Mouse (Mus musculus) heart, adult 11 months (tissue): ENCODE measurements around the gene Abhd16a.
"Not testable (repeated sequence)": the region's sequence is repeated elsewhere in the genome, so short reads cannot be mapped to it uniquely, and the experiment has no call there.

ENCODE experiments used
- DNase-seq: peaks from one replicate; pipeline ENCODE4 v3.0.0; 2022

Abhd16a gene

GRCm38 (mm10) chr17:35123287-35123686 is 34.2 kb downstream of the Abhd16a start:
- peak; percentile 91 for DNase-seq

DNA sequence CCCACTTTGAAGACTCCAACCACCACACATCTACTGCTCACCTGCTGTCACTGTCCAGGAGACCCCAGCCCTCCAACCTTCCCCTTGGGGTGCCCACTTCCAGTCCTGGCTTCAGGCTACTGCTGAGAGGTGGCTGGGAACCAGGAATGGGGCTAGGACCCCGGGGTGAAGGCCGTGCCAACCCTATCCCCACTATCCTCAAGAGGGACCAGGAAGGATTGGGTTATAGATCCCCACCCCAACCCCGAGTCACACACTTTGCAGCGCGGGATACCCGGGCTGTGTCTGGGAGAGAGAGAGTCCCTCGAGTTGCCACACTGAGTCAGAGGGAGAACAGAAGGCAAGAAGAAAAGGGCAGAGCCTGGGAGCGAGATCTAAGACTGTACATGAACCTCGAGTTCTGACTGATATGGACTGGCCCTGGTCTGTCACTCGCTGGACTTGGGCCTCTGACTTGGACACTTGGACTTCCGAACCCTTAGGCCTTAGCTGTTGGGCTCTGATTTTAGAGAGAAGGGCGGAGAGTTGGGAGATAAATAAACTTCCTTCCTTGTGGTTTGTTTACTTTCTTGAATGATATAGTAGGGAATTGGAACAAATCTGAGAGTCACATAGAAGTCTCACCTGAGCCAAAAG is 35.3 kb downstream of the Abhd16a start:
- not testable (repeated sequence) for DNase-seq

DNA sequence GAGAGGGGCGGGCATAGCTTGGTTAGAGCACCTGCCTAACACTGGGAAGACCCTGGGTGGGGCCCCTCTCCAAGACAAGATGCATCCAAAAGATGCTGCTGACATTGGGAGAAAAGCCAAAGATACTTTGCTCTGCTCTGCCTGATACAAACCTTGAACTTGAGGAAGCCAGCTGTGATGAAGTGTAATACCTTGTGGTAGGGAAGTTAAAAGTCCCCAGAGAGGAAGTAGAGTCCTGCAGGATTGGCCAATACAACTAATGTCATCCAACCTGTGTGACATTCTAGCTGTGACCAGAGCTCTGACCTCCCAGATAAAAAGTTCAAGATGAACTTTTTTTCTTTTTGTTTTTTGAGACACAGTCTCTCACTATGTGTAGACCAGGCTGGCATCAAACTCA is 36.0 kb downstream of the Abhd16a start:
- no peak for DNase-seq

DNA sequence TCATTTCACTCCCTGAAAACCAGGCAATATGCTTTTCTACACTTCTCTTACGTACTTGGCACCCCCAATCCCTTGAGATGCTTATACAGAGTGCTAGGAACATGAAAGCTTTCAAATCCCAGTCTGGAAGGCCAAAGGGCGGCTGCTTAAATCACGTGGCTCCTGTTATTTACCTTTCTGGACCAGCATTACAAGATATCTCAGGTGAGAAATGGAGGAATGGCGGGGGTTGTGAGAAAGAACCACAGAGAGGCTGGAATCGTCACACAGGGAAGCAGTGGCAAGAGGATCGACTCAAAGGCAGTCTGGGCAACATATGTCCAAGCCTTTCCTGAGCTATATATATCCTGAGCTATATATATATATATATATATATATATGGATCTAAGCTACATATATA is 36.5 kb downstream of the Abhd16a start:
- no peak for DNase-seq

DNA sequence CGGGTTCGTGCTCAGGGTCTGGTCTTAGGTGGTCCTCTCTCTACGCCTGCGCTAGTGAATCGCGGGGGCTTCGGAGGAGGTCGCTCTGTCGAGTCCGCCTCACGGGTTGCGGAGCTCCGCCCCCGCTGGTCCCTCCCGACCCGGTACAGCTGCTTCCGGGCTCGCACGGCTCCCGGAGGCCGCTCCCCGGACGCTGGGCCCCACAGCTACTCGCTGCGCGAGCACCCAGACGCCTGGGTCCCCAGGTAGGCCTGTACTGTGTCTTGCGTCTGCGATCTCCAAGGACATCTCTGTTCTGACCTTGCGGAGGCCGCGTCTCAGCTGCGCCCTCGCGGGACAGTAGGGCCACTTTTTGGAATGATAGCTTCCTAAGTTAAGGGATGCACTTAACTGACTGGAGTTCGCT is 37.1 kb downstream of the Abhd16a start, which contains the start of gene D17H6S53E:
TSS of gene D17H6S53E (plus strand) at position 168 of the 406 bp plus-strand sequence.
- DNase-seq: peak; percentile 99

- DNase-seq: no peak
Observed at GRCm38 (mm10) chr17:35127017-35127416, 38.0 kb downstream of the Abhd16a start.

DNA sequence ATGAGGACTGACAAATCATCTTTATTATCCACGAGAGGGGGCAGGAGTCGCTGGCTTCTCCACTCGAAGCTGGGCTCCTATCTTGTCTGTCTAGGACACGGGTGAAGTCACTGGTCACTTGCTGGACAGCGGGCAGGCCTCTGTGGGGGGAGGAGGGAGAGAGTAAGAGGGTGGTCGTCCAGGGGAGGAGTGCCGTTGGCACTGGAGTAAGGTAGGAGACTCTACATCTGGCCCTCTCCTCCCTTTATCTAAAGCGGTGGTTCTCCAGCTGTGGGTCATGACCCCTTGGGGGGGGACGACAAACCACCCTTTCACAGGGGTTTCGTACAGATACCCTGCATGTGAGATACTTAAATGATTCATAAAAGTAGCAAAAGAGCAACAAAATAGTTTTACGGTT is 39.9 kb downstream of the Abhd16a start:
- DNase-seq: no peak

DNA sequence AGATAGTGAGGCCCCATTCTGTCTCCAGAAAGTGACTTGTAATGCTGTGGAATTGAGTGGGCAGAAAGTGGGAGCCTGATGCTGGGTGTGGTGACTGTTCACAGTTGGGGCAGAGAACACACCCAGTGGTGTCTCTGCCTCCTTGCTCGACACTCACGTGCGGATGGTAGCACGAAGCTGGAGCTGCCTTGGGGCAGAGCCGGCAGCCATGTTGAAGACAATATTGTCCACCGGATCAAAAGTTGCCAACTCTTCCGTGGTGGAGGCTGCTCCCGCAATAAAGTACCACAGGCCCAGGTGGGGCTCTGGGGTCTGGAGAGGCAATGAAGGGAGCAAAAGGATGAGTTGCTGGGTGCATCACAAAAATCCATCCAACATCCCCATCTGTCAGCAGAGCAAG is 42.0 kb downstream of the Abhd16a start:
- peak; percentile 90 for DNase-seq

GRCm38 (mm10) chr17:35131500-35132173 is 42.6 kb downstream of the Abhd16a start, which contains the start of gene Apom:
Apom (minus strand) TSS chr17:35132050.
- DNase-seq: peak; percentile 91

GRCm38 (mm10) chr17:35132174-35132560 is 43.1 kb downstream of the Abhd16a start:
- no peak for DNase-seq

- no peak for DNase-seq
Observed at GRCm38 (mm10) chr17:35133517-35133916, 44.5 kb downstream of the Abhd16a start.

GRCm38 (mm10) chr17:35134801-35135590 is 45.9 kb downstream of the Abhd16a start, which contains the start of gene Bag6:
Bag6 (plus strand) TSS chr17:35135178.
- peak; percentile 100 for DNase-seq

GRCm38 (mm10) chr17:35135591-35136320 is 46.7 kb downstream of the Abhd16a start:
- DNase-seq: no peak

DNA sequence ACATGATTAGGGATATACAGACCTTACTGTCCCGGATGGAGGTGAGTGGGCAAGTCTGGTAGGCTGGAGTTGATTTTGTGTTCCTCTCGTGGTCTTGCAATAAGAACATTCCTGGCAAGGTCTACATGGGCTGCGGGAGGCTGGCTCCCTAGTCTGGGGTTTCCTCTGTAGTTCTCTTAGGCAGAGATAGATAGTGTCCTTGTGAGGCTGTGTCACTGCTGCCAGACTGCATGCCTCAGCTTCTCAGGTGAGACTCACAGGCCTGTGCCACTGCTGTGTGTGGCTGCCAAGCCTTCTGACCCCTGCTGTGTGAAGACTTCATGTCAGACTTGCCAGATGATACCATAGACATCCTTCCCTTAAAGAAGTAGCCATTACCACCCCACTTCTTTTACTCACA is 50.2 kb downstream of the Abhd16a start:
- no peak for DNase-seq

- peak; percentile 95 for DNase-seq
Observed at GRCm38 (mm10) chr17:35140490-35140996, 51.5 kb downstream of the Abhd16a start.

DNA sequence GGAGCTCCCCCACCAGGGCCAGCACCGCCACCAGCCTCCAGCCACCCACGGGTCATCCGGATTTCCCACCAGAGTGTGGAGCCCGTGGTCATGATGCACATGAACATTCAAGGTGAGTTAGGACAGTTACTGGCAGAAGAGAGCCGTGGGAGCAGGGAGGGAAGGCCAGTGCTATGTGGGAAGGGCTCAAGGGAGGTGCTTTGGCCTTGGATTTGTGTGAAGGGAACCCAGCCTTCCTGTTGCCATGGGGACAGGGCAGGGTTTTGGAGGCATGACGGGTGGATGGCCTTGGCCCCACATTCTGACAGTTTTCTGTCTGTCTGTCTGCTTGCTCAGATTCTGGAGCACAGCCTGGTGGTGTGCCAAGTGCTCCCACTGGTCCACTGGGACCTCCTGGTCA is 52.9 kb downstream of the Abhd16a start:
- no peak for DNase-seq

- DNase-seq: no peak
Observed at GRCm38 (mm10) chr17:35146139-35146538, 57.1 kb downstream of the Abhd16a start.

DNA sequence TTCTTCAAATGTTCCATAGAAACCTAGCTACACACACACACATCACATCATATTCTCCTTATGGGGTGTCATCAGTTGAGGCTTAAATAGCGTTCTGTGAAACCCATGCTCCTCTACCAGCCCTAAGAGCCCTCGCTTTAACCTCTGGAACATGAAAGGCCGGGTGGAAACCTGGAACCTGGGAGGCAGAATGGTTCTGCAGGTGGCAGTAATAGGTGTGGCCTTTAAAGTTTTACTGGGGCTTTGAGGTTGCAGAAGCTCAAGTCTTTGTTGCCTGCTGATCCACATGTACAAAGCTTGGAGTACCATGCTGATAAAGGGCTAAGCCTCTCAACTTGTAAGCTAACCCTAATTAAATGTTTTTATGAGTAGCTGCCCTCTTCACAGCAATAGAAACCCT is 58.3 kb downstream of the Abhd16a start:
- no peak for DNase-seq

GRCm38 (mm10) chr17:35147922-35148639 is 59.0 kb downstream of the Abhd16a start:
- no peak for DNase-seq

DNA sequence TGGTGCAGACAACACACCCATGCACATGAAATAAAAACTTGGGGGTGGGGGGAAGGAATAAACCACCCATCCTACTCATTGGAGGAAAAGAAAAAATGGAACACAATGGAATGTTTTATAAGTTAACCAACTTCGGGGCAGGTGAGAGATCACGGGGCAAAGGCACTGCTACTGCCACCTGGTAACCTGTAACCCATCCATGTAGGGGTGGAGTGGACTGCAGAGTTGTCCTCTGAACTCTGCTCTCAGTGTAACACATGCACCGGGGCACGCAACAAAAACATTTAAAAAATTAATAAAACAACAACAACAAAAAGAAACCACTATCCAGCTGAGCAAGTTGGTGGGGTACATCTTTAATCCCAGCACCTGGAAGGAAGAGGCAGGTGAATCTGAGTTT is 63.1 kb downstream of the Abhd16a start:
- DNase-seq: no peak
